Mouse (Mus musculus) spleen, adult 12 weeks (tissue): ENCODE results near the gene Cap2.

Experiments used
- DNase-seq: peaks from one replicate; pipeline ENCODE4 v3.0.0; 2022; ENCODE audit warnings: low spot score

The Cap2 gene

GRCm38 (mm10) chr13:46695296-46695908, 193.8 kb downstream of the Cap2 start:
- no peak for DNase-seq

GRCm38 (mm10) chr13:46695932-46696331, 194.3 kb downstream of the Cap2 start:
- no peak for DNase-seq

GRCm38 (mm10) chr13:46696788-46697187, 195.1 kb downstream of the Cap2 start:
- DNase-seq: no peak

GRCm38 (mm10) chr13:46699372-46699771, 197.7 kb downstream of the Cap2 start:
- no peak for DNase-seq
